Mouse (Mus musculus) urinary bladder, adult 2 months (tissue): ENCODE data around the gene Dhx40. TPM values are rescaled to one million over a fixed set of nuclear protein-coding genes. Genes with fewer than 3 reads are reported as not detected.
"Not testable (repeated sequence)": the region's sequence is repeated elsewhere in the genome, so short reads cannot be mapped to it uniquely, and the experiment has no call there.

Source experiments
- DNase-seq: peaks from one replicate; pipeline ENCODE4 v3.0.0; 2022; ENCODE audit warnings: low spot score
- polyA plus RNA-seq: library from polyadenylated mRNA; depleted of rRNA; stranded (reverse); fragments of >200 nt; gene quantifications from 2 replicates; pipeline ENCODE4 v1.2.3, GENCODE M21; 2012; rRNA removed

Dhx40 gene
- polyA plus RNA-seq, 1 experiment, result 30.2 TPM

DNA sequence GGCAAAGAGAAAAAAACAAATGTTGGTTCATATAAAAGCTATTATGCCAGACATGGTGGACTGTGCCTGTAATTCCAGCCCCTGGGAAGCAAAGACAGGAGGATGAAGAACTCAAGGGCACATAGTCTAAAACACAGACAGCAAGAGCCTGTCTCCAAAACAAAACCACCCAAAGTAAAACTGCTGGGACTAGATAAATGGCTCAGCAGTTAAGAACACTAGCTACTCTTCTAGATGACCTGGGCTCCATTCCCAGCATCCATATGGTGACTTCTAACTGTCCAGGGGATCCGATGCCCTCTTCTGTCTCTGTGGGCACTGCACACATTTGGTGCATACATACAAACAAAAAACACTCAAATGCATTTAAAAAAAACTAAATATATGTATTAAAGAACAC lies 56.5 kb downstream of the Dhx40 start:
- no peak for DNase-seq

DNA sequence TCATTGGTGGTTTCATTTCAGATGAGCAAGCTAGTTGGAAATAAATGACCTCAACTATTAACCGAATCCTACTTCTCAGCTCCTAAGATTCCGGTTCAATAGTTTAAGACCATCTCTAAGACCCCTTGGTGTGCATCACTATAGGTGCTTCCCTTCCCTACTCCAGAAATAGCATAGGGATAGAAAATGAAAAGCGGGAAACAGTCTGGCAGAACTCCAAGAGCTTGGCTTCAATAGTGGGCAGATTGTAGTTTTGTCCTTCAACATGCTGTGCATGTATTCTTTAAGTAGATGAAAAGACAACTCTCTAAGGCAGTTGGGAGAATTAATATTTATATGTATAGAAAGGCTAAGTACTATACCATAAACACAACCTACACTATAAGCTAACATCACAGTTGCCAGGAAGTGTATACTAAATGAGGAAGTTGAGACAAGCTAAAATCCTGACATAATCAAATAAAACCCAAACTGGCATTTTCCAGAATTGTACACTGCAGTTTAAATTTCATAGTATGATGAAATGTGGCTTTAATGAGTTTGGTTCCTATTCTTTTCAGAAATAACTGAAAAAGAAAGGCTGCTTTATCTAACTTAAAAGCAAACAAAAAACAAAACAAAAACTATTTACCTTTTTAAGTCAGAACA lies 57.6 kb downstream of the Dhx40 start:
- no peak for DNase-seq

DNA sequence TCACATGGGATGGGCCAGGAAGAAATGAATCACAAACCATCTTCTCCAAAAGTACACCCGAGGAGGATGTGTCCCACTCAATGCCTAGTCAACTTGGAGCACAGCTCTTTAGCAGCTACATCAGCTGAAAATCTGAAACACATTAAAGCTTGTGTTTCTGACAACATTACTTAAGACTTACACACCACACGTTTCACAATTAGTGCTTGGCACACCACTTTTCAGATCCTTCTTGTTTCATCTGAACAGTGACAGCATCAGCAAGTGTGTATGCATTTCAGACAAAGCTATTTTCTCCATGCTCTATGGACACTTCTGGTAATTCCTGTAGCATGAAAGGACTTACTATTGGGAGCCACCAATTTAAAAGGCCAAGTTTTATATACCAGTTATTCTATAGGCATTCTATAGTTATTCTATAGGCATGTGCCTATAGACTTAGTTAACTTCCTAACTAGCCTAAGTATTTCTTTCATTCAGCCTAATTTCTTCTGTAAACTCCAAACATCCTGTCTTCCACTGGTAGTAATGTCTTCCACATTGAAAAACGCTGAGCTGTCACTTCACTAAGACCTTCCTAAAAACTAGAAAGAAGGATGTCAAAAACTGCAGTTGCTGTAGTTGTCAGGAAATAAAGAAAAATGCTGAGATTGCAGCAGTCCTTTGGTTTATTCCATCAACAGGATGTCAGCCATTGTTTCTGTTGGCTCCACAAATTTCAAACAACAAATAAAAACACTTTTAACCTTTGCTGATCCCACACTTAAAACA lies 61.7 kb downstream of the Dhx40 start:
- DNase-seq, result no peak

DNA sequence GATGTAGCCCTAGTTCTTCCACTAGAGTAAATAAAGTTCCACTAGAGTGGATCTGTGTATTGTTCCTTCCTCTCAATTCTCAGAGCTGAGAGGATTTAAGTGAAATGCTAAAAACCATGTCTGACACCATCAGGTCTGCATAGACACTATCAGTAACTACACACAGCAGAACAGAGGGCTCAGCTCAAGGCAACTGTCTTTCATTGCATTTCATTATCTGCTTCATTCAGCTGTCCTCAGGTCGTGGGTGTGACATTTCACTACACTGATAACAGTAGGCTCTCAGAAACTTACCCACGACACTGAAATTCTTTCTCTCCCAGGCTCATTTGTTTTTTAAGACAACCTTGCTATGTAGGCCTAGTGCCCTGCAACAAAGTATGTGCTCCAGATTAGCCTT lies 64.9 kb downstream of the Dhx40 start:
- DNase-seq, result no peak

DNA sequence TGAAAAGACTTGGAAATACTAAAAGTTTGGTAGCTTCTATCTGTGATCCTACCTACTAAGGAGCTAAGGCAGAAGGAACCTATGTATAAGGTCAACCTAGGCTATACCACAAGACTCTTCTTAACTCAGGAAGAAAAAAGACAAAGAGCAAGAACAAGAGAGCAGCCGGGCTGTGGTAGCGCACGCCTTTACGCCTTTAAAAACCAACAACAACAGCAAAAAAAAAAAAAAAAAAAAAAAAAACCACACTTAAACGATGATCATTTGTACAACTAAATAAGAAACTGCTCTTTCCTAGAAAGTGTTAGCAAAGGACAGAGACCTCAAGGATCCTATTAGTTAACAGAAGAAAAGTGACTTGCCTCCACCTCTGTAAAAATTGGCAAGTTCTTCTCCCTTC lies 66.0 kb downstream of the Dhx40 start:
- DNase-seq, result no peak

GRCm38 (mm10) chr11:86739470-86739869 lies 68.1 kb downstream of the Dhx40 start:
- no peak for DNase-seq

- no peak for DNase-seq
Measured at GRCm38 (mm10) chr11:86738956-86739355, 68.6 kb downstream of the Dhx40 start.

- not testable (repeated sequence) for DNase-seq
Measured at GRCm38 (mm10) chr11:86738308-86738707, 69.2 kb downstream of the Dhx40 start.

- no peak for DNase-seq
Measured at GRCm38 (mm10) chr11:86737301-86738000, 70.1 kb downstream of the Dhx40 start.

DNA sequence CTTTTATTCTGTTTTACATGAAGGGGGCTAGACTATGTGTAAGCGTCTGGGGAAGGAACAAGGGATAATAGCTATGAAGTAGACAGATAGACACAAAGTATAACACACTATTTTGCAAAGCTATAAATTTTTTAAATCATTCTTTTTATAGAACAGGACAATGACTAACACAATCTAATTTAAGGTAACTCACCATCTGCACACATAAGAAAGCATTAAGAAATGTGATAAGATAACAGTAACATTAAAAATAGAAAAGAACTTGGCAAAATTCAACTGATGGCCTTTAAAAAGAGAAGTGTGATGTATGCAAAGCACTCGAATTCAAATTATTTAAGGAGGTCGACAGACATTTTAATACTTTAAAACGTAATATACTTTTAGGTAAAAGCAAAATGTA lies 72.6 kb downstream of the Dhx40 start:
- DNase-seq, result no peak

- DNase-seq, result no peak
Measured at GRCm38 (mm10) chr11:86734241-86734939, 73.2 kb downstream of the Dhx40 start.

DNA sequence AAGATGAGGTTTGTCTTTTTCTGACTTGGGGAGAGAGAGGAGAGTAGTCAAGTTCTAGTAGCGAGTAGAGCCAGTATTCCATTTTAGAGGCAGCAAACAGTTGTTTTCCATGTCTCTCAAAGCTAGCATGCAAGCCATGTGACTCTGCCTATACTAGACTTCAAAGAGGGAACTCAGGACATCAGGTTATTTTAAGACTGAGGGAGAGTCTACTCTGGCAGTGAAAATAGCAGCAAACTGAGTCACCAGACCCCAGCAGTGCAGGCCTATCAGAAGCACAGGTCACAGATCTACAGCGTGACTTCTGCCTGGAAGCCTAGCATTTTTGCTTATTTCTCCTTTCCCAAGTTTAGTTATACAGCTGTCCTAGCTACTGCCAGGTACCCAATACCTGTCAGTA lies 76.1 kb downstream of the Dhx40 start:
- no peak for DNase-seq

DNA sequence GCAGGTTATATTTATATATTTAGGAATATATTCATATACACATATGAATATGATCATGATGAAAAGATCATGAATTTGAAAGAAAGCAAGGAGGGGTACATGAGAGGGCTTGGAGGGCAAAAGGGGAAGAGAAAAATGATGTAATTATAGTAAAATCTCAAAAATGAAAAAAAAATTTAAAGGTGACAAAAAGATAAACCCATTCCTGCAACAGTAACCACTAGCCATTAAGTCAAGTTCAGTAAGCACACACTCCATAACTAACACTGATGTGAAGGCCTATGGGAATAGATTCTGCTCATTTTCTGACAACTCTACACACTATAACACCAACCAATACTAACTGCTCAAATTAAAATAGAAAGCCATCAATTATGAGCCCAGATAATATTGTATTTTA lies 81.9 kb downstream of the Dhx40 start:
- no peak for DNase-seq

- DNase-seq, result no peak
Measured at GRCm38 (mm10) chr11:86724982-86725381, 82.6 kb downstream of the Dhx40 start.

GRCm38 (mm10) chr11:86724004-86724403 lies 83.5 kb downstream of the Dhx40 start:
- DNase-seq, result no peak

DNA sequence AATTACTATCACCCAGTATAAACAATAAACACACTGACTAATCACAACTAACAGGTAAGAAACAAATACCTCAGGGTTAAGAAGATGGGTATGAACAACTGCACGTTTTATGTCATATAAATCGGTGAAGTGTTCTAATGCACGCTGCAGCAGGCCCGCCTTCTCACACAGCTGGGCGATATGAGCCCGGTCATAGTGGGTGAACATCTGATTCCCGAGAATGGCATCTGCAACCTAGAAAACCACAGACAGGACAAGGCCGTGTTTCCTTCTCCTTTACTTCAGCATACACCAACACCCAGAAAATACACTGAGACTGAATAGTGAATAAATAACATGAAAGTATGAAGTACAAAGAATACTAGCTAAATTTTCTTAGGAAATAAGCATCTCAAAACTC lies 88.2 kb downstream of the Dhx40 start:
- DNase-seq, result no peak

Other genes starting within 250 kb of the Dhx40 start
- gene Vmp1, start 123.9 kb downstream of the Dhx40 start, polyA plus RNA-seq, result 232 and 365 TPM in 2 replicates
- 11.9 and 12.8 TPM in 2 replicates for gene Ptrh2, start 123.8 kb downstream of the Dhx40 start, polyA plus RNA-seq
- gene Cltc, start 50.2 kb downstream of the Dhx40 start, polyA plus RNA-seq, result 193 and 196 TPM in 2 replicates
- gene Ypel2, start 186.0 kb upstream of the Dhx40 start, polyA plus RNA-seq, result 21.6 and 21.8 TPM in 2 replicates